Mouse (Mus musculus): ENCODE data around the gene Tmeff1. TPM values are rescaled to one million over a fixed set of nuclear protein-coding genes. Genes with fewer than 3 reads are reported as not detected.

The Tmeff1 gene
- total and polyA plus RNA-seq, 3 experiments: 4.9 to 11.7 (median 11.1) TPM

DNA sequence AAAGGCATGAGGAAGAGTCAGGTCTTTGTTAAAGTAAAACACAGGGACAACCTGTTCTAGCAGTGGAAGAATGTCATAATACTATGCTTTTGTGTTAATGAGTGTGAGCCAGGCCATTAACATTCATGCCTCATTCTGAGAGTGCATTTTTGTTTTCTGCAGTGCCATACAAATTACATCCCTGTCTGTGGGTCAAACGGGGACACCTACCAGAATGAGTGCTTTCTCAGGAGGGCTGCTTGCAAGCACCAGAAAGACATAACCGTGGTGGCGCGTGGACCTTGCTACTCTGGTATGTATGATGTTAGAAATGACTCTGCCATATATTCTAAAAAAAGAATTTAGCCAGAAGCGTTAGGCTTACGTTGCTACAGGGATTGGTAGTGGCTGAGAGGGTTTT, 25.3 kb downstream of the Tmeff1 start:
- 77% methylated on average over 6 of the region's 6 CpGs for WGBS
- Histone ChIP-seq H3K27me3 (ENCODE audit: control insufficient read depth, insufficient read depth, low read length) (no peaks in the 10 kb centered on the region), H3K4me1 (ENCODE audit: control insufficient read depth, insufficient read depth, low read length) (no peaks in the 10 kb centered on the region), H3K79me2 (replicated peaks; ENCODE audit: control insufficient read depth, insufficient read depth, low read length) (no peaks in the 10 kb centered on the region), H3K4me3 (no peak overlapping the region), H3K36me3 (ENCODE audit: control insufficient read depth, insufficient read depth, low read length) (no peaks in the 10 kb centered on the region), H3K27ac (no peak overlapping the region), H3K9ac (ENCODE audit: low read depth, low read length) (no peak overlapping the region)
- DNase-seq: no peak
- intact Hi-C loops (cut with DNase I): no loop called here
- no peak for TF ChIP-seq CTCF (IDR thresholded peaks at IDR 0.05)
- TF ChIP-seq EP300 (IDR thresholded peaks at IDR 0.05; ENCODE audit: insufficient read depth, low read depth, low read length): no peak
- TF ChIP-seq POLR2A (IDR thresholded peaks at IDR 0.05; ENCODE audit: insufficient read depth, low read depth, low read length): no peak

DNA sequence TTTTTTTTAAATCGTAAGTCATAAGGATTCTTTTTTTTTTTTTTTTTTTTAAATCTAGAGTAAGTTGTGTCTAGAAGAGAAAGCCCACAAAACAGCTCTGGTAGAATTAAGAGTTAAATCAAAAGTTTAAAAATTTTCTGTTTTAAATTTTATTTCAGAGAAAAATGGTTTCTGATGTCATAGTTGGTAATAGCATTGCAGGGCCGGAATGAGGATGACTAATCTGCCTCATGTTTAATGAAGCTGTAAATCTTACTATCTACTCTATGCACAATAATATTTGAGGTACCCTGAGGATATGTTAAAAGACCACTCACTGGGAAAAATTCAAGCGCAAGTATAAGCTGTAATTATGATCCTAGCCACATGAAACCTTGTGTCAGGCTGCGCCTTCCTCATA, 30.5 kb downstream of the Tmeff1 start:
- Histone ChIP-seq H3K4me3 (no peak overlapping the region), H3K27ac (no peak overlapping the region), H3K9ac (ENCODE audit: low read depth, low read length) (no peak overlapping the region), H3K4me1 (ENCODE audit: control insufficient read depth, insufficient read depth, low read length) (no peaks in the 10 kb centered on the region), H3K36me3 (ENCODE audit: control insufficient read depth, insufficient read depth, low read length) (no peaks in the 10 kb centered on the region), H3K79me2 (replicated peaks; ENCODE audit: control insufficient read depth, insufficient read depth, low read length) (no peaks in the 10 kb centered on the region), H3K27me3 (ENCODE audit: control insufficient read depth, insufficient read depth, low read length) (no peaks in the 10 kb centered on the region)
- intact Hi-C loops (cut with DNase I): no loop called here
- no peak for TF ChIP-seq CTCF (IDR thresholded peaks at IDR 0.05)
- WGBS: 94% methylated on average over 4 of the region's 4 CpGs
- DNase-seq: no peak

DNA sequence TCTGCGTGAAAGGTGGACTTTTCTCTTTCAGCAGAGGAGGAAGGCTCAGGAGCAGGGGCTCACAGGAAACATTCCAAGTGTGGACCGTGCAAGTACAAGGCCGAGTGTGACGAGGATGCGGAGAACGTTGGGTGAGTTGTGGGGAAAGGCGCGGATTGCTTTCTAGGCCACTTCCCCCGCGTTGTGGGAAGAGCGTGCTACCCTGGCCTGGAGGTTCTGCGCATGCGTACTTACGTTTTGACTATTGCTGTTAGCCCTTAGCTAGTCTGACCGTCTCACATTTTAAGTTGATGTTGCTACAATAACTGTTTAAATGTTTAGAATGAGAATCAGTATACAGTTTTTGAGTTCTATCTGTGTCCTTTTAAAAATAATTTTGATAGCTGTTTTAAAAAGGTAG, 32.2 kb downstream of the Tmeff1 start:
- Histone ChIP-seq H3K27me3 (ENCODE audit: control insufficient read depth, insufficient read depth, low read length) (no peaks in the 10 kb centered on the region), H3K9ac (ENCODE audit: low read depth, low read length) (no peak overlapping the region), H3K27ac (no peak overlapping the region), H3K79me2 (replicated peaks; ENCODE audit: control insufficient read depth, insufficient read depth, low read length) (no peaks in the 10 kb centered on the region), H3K4me1 (ENCODE audit: control insufficient read depth, insufficient read depth, low read length) (no peaks in the 10 kb centered on the region), H3K4me3 (no peak overlapping the region), H3K36me3 (ENCODE audit: control insufficient read depth, insufficient read depth, low read length) (no peaks in the 10 kb centered on the region)
- TF ChIP-seq CTCF (IDR thresholded peaks at IDR 0.05): no peak
- DNase-seq: no peak
- intact Hi-C loops (cut with DNase I): no loop called here
- WGBS: 95% methylated on average over 15 of the region's 15 CpGs

DNA sequence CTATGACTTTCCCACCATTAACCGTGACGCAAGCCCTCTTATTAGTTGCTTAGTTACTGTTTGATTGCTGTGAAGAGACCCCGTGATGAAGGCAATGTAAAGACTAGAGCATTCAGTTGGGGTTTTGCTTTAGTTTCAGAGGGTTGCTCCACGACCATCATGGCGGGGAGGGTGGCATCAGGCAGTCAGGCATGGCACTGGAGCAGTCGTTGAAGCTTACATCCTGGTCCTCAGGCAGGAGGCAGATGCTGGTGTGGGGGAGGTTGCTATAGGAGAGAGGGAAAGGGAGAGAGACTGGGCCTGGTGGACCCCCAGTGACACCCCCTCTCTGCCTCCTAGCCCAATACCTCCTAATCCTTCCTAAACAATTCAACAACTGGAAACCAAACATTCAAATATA, 35.1 kb downstream of the Tmeff1 start:
- no peak for TF ChIP-seq CTCF (IDR thresholded peaks at IDR 0.05)
- TF ChIP-seq EP300 (IDR thresholded peaks at IDR 0.05; ENCODE audit: insufficient read depth, low read depth, low read length): no peak
- TF ChIP-seq POLR2A (IDR thresholded peaks at IDR 0.05; ENCODE audit: insufficient read depth, low read depth, low read length): no peak

DNA sequence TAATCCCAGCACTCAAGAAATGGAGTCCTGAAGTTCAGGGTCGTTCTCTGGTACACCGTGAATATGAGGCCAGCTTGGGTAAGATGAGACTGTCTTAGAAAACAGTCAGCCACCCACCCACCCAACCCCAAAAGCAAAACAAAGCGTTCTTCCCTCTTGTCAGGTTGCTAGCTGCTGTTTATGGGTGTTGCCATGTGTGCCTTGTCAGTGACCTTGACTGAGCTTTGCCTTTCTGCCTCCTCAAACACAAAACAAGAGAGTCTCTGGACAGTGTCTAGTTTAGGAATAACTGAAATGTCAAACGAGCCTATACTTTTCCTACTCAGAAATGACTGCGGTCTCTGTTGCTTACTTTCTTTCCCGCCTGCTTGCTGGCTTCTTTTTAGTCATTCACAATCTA, 37.3 kb downstream of the Tmeff1 start:
- H3K27ac ChIP-seq: no peak overlapping the region
- TF ChIP-seq POLR2A (IDR thresholded peaks at IDR 0.05; ENCODE audit: insufficient read depth, low read depth, low read length) (no peak), EP300 (IDR thresholded peaks at IDR 0.05; ENCODE audit: insufficient read depth, low read depth, low read length) (no peak), CTCF (IDR thresholded peaks at IDR 0.05) (no peak)

More for the DNA sequence above, 35.1 kb downstream of the Tmeff1 start:
- no peaks in the 10 kb centered on the region for H3K79me2 ChIP-seq (replicated peaks; ENCODE audit: control insufficient read depth, insufficient read depth, low read length)
- intact Hi-C loops (cut with DNase I): no loop called here
- no peaks in the 10 kb centered on the region for H3K27me3 ChIP-seq (ENCODE audit: control insufficient read depth, insufficient read depth, low read length)
- H3K36me3 ChIP-seq (ENCODE audit: control insufficient read depth, insufficient read depth, low read length): no peaks in the 10 kb centered on the region
- 96% methylated on average over 6 of the region's 6 CpGs for WGBS
- H3K9ac ChIP-seq (ENCODE audit: low read depth, low read length): no peak overlapping the region
- no peak overlapping the region for H3K27ac ChIP-seq
- no peak overlapping the region for H3K4me3 ChIP-seq
- DNase-seq: no peak
- no peaks in the 10 kb centered on the region for H3K4me1 ChIP-seq (ENCODE audit: control insufficient read depth, insufficient read depth, low read length)

DNA sequence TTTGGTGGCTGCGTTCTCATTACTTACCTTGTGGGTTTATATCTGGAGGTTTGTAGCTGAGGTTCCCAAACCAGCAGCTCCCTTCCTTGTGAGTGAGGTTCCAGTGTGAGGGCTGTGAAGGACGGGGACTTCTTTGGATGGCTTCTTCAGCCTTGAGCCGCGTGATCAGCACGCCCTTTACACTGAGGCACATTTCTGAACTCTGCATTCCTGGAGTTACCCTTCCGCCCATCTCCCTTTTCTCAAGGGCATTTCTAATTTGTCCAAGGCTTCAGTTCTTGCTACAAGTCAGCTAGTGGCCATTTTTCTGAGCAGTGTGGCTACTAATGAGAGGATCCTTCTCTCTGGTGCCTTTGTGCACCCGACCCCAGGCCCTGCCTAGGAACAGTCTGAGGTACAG, 38.0 kb downstream of the Tmeff1 start:
- Histone ChIP-seq H3K36me3 (ENCODE audit: control insufficient read depth, insufficient read depth, low read length) (no peaks in the 10 kb centered on the region), H3K9ac (ENCODE audit: low read depth, low read length) (no peak overlapping the region), H3K79me2 (replicated peaks; ENCODE audit: control insufficient read depth, insufficient read depth, low read length) (no peaks in the 10 kb centered on the region), H3K27me3 (ENCODE audit: control insufficient read depth, insufficient read depth, low read length) (no peaks in the 10 kb centered on the region), H3K4me3 (no peak overlapping the region), H3K4me1 (ENCODE audit: control insufficient read depth, insufficient read depth, low read length) (no peaks in the 10 kb centered on the region), H3K27ac (no peak overlapping the region)
- intact Hi-C loops (cut with DNase I): no loop called here
- 90% methylated on average over 7 of the region's 7 CpGs for WGBS
- no peak for TF ChIP-seq EP300 (IDR thresholded peaks at IDR 0.05; ENCODE audit: insufficient read depth, low read depth, low read length)
- TF ChIP-seq CTCF (IDR thresholded peaks at IDR 0.05): no peak
- TF ChIP-seq POLR2A (IDR thresholded peaks at IDR 0.05; ENCODE audit: insufficient read depth, low read depth, low read length): no peak
- DNase-seq: no peak

More for the DNA sequence above, 37.3 kb downstream of the Tmeff1 start:
- intact Hi-C loops (cut with DNase I): no loop called here
- Histone ChIP-seq H3K9ac (ENCODE audit: low read depth, low read length) (no peak overlapping the region), H3K79me2 (replicated peaks; ENCODE audit: control insufficient read depth, insufficient read depth, low read length) (no peaks in the 10 kb centered on the region), H3K36me3 (ENCODE audit: control insufficient read depth, insufficient read depth, low read length) (no peaks in the 10 kb centered on the region), H3K4me3 (no peak overlapping the region), H3K4me1 (ENCODE audit: control insufficient read depth, insufficient read depth, low read length) (no peaks in the 10 kb centered on the region), H3K27me3 (ENCODE audit: control insufficient read depth, insufficient read depth, low read length) (no peaks in the 10 kb centered on the region)
- WGBS: 86% methylated on average over 6 of the region's 6 CpGs
- DNase-seq: no peak

GRCm38 (mm10) chr4:48624961-48625360, 40.0 kb downstream of the Tmeff1 start:
- no peak for DNase-seq
- Histone ChIP-seq H3K79me2 (replicated peaks; ENCODE audit: control insufficient read depth, insufficient read depth, low read length) (no peaks in the 10 kb centered on the region), H3K9ac (ENCODE audit: low read depth, low read length) (no peak overlapping the region), H3K4me3 (no peak overlapping the region), H3K27me3 (ENCODE audit: control insufficient read depth, insufficient read depth, low read length) (no peaks in the 10 kb centered on the region), H3K4me1 (ENCODE audit: control insufficient read depth, insufficient read depth, low read length) (no peaks in the 10 kb centered on the region), H3K27ac (no peak overlapping the region), H3K36me3 (ENCODE audit: control insufficient read depth, insufficient read depth, low read length) (no peaks in the 10 kb centered on the region)
- intact Hi-C loops (cut with DNase I): no loop called here
- WGBS: 86% methylated on average over 6 of the region's 6 CpGs
- TF ChIP-seq POLR2A (IDR thresholded peaks at IDR 0.05; ENCODE audit: insufficient read depth, low read depth, low read length) (no peak), CTCF (IDR thresholded peaks at IDR 0.05) (no peak), EP300 (IDR thresholded peaks at IDR 0.05; ENCODE audit: insufficient read depth, low read depth, low read length) (no peak)

All from heart, adult 2 months (tissue).